Mouse (Mus musculus) adrenal gland, postnatal 25 days (tissue): ENCODE data around the gene H2-Q1. TPM values are rescaled to one million over a fixed set of nuclear protein-coding genes. Genes with fewer than 3 reads are reported as not detected.
"Not testable (repeated sequence)": the region's sequence is repeated elsewhere in the genome, so short reads cannot be mapped to it uniquely, and the experiment has no call there.

Experiments
- DNase-seq: peaks from one replicate; pipeline ENCODE4 v3.0.0; 2021; ENCODE audit warnings: mixed read lengths
- total RNA-seq: library from RNA; stranded (reverse); gene quantifications from 2 replicates; pipeline ENCODE4 v1.2.3, GENCODE M21; 2021

The H2-Q1 gene
- total RNA-seq, 1 experiment from 2014 or later, result 2.0 TPM

GRCm38 (mm10) chr17:35342711-35343476, 22.7 kb downstream of the H2-Q1 start:
- DNase-seq, result no peak

GRCm38 (mm10) chr17:35347659-35348058, 27.5 kb downstream of the H2-Q1 start:
- not testable (repeated sequence) for DNase-seq

GRCm38 (mm10) chr17:35353275-35353674, 33.1 kb downstream of the H2-Q1 start:
- DNase-seq, result not testable (repeated sequence)

GRCm38 (mm10) chr17:35354071-35354470, 33.9 kb downstream of the H2-Q1 start:
- no peak for DNase-seq

- DNase-seq, result no peak
Measured at GRCm38 (mm10) chr17:35357086-35357485, 36.9 kb downstream of the H2-Q1 start.

GRCm38 (mm10) chr17:35358763-35359469, 38.7 kb downstream of the H2-Q1 start:
- no peak for DNase-seq

GRCm38 (mm10) chr17:35359470-35359862, 39.3 kb downstream of the H2-Q1 start:
- no peak for DNase-seq

Other genes with a start within 250 kb of the H2-Q1 start
- not detected in 2 replicates for gene Ly6g6e, start 243.5 kb upstream of the H2-Q1 start, total RNA-seq
- gene Ly6g6d, start 242.3 kb upstream of the H2-Q1 start, total RNA-seq, result 1.5 and 2.0 TPM in 2 replicates
- not detected in 2 replicates for gene Ly6g6f, start 234.8 kb upstream of the H2-Q1 start, total RNA-seq
- gene Abhd16a, start 231.1 kb upstream of the H2-Q1 start, total RNA-seq, result 67.1 and 84.9 TPM in 2 replicates
- gene Ly6g5c, start 212.1 kb upstream of the H2-Q1 start, total RNA-seq, result not detected in 2 replicates
- 0.30 and 0.81 TPM in 2 replicates for gene Ly6g5b, start 205.0 kb upstream of the H2-Q1 start, total RNA-seq
- gene Gpank1, start 198.9 kb upstream of the H2-Q1 start, total RNA-seq, result 19.0 and 19.4 TPM in 2 replicates
- gene Csnk2b, start 198.4 kb upstream of the H2-Q1 start, total RNA-seq, result 201 and 272 TPM in 2 replicates
- 23.0 and 29.7 TPM in 2 replicates for gene D17H6S53E, start 194.0 kb upstream of the H2-Q1 start, total RNA-seq
- gene Apom, start 188.4 kb upstream of the H2-Q1 start, total RNA-seq, result 2.9 TPM in 1 of 2 replicates, not detected in the other
- 403 and 461 TPM in 2 replicates for gene Bag6, start 185.2 kb upstream of the H2-Q1 start, total RNA-seq
- gene Prrc2a, start 155.5 kb upstream of the H2-Q1 start, total RNA-seq, result 268 and 310 TPM in 2 replicates
- 2.3 and 3.0 TPM in 2 replicates for gene Aif1, start 144.3 kb upstream of the H2-Q1 start, total RNA-seq
- 5.2 TPM in 1 of 2 replicates, not detected in the other for gene Lst1, start 132.0 kb upstream of the H2-Q1 start, total RNA-seq
- 2.8 and 8.5 TPM in 2 replicates for gene Ltb, start 126.0 kb upstream of the H2-Q1 start, total RNA-seq
- 0.58 and 0.76 TPM in 2 replicates for gene Tnf, start 118.4 kb upstream of the H2-Q1 start, total RNA-seq
- gene Lta, start 115.1 kb upstream of the H2-Q1 start, total RNA-seq, result 0.30 TPM in 1 of 2 replicates, not detected in the other
- not detected in 2 replicates for gene Gm16181, start 99.6 kb upstream of the H2-Q1 start, total RNA-seq
- gene Atp6v1g2, start 86.7 kb upstream of the H2-Q1 start, total RNA-seq, result 8.0 and 8.4 TPM in 2 replicates
- gene Nfkbil1, start 84.6 kb upstream of the H2-Q1 start, total RNA-seq, result 18.3 and 24.1 TPM in 2 replicates
- 237 and 249 TPM in 2 replicates for gene Ddx39b, start 78.7 kb upstream of the H2-Q1 start, total RNA-seq
- gene H2-D1, start 57.7 kb upstream of the H2-Q1 start, total RNA-seq, result 86.1 and 109 TPM in 2 replicates
- gene H2-Q2, start 21.8 kb downstream of the H2-Q1 start, total RNA-seq, result 1.1 TPM in 1 of 2 replicates, not detected in the other
- 16.5 and 20.9 TPM in 2 replicates for gene H2-Q4, start 59.2 kb downstream of the H2-Q1 start, total RNA-seq
- 2.1 TPM in 1 of 2 replicates, not detected in the other for gene H2-Q6, start 104.4 kb downstream of the H2-Q1 start, total RNA-seq
- gene H2-Q7, start 118.8 kb downstream of the H2-Q1 start, total RNA-seq, result 1.6 and 1.8 TPM in 2 replicates
- 2.3 and 14.7 TPM in 2 replicates for gene H2-Q10, start 149.7 kb downstream of the H2-Q1 start, total RNA-seq
- 0.30 and 0.90 TPM in 2 replicates for gene Pou5f1, start 185.6 kb downstream of the H2-Q1 start, total RNA-seq
- gene Tcf19, start 196.4 kb downstream of the H2-Q1 start, total RNA-seq, result 16.0 and 21.2 TPM in 2 replicates
- gene Cchcr1, start 196.7 kb downstream of the H2-Q1 start, total RNA-seq, result 15.7 and 16.6 TPM in 2 replicates
- gene Psors1c2, start 212.8 kb downstream of the H2-Q1 start, total RNA-seq, result not detected in 2 replicates
- 0.43 TPM in 2 replicates for gene Cdsn, start 231.7 kb downstream of the H2-Q1 start, total RNA-seq
- gene 2300002M23Rik, start 247.0 kb downstream of the H2-Q1 start, total RNA-seq, result not detected in 2 replicates